Mouse (Mus musculus) liver, embryonic 14.5 days (tissue): ENCODE measurements at regions not wholly inside any gene's neighbourhood (a gene's known extent, or its start where the extent isn't known, plus 50 kb on each side); places are given as distances from the start of the nearest gene placed in this dataset.
A peak's percentile ranks its signal among the peaks of the same experiment; 100 is the strongest.

Source experiments
- ATAC-seq: fragments of 200-750 bp; cut with Nextera tagmentation; 2 replicates; pipeline ENCODE4 v1.8.0; 2017; ENCODE audit warnings: moderate number of reproducible peaks, mild to moderate bottlenecking, moderate library complexity; ENCODE audit not compliant: insufficient read depth
- DNase-seq, 3 experiments: peaks; one replicate each; pipeline ENCODE4 v3.0.0-alpha.2; 2012 to 2013; ENCODE audit warnings: low read depth in 3 of 3, low spot score in 3 of 3
- H3K27ac ChIP-seq: fragments of 300-500 bp; sonication (generic); 2 replicates; pipeline ENCODE4 v1.5.1; 2014; ENCODE audit warnings: moderate library complexity, mild to moderate bottlenecking, control low read depth, inconsistent platforms
- H3K27me3 ChIP-seq: fragments of 300-500 bp; sonication (generic); 2 replicates; pipeline ENCODE4 v1.6.1; 2014; ENCODE audit warnings: mild to moderate bottlenecking, low read length, moderate library complexity; ENCODE audit not compliant: control insufficient read depth, insufficient read depth
- H3K36me3 ChIP-seq: fragments of 300-500 bp; sonication (generic); replicated peaks from 2 replicates; pipeline ENCODE4 v1.6.1; 2014; ENCODE audit warnings: low read depth; ENCODE audit not compliant: control insufficient read depth, insufficient read depth
- H3K4me1 ChIP-seq, 2 experiments: fragments of 200-500 bp in 1 of 2; fragments of 300-500 bp in 1 of 2; sonication (generic) in 1 of 2; replicated peaks; 2 replicates each; pipeline ENCODE4 v1.6.1; 2012 to 2014; ENCODE audit warnings: antibody characterized with exemption in 1 of 2, inconsistent platforms in 1 of 2, low read length in 1 of 2; ENCODE audit not compliant: control insufficient read depth in 2 of 2, insufficient read depth in 2 of 2
- H3K4me2 ChIP-seq: fragments of 300-500 bp; sonication (generic); 2 replicates; pipeline ENCODE4 v1.6.1; 2014; ENCODE audit warnings: low read depth, mild to moderate bottlenecking, control low read depth, moderate library complexity
- H3K4me3 ChIP-seq, 2 experiments: fragments of 200-500 bp in 1 of 2; fragments of 300-500 bp in 1 of 2; sonication (generic) in 1 of 2; 2 replicates each; pipeline ENCODE4 v1.5.1; 2012 to 2014; ENCODE audit warnings: low read depth in 2 of 2, low read length in 2 of 2, mild to moderate bottlenecking in 2 of 2, control low read depth in 1 of 2, inconsistent platforms in 1 of 2, moderate library complexity in 1 of 2; ENCODE audit not compliant: insufficient read depth in 1 of 2
- H3K9ac ChIP-seq: fragments of 300-500 bp; sonication (generic); replicated peaks from 2 replicates; pipeline ENCODE4 v1.6.1; 2014; ENCODE audit warnings: mild to moderate bottlenecking, control low read depth, moderate library complexity
- H3K9me3 ChIP-seq: fragments of 300-500 bp; sonication (generic); 2 replicates; pipeline ENCODE4 v1.6.1; 2016; ENCODE audit warnings: low read length, mixed read lengths; ENCODE audit not compliant: control insufficient read depth
- CTCF ChIP-seq: IDR thresholded peaks from 2 replicates; pipeline ENCODE4 v1.5.1; 2016; ENCODE audit warnings: antibody characterized with exemption, low read depth, control low read depth
- WGBS: fragments of 180-500 bp; shearing (Covaris S2); extraction: QIAGEN DNeasy Blood & Tissue Kit; methylation state at CpG from one replicate; pipeline ENCODE4 v1.1.7; 2014; ENCODE audit not compliant: insufficient replicate concordance; 5-methylcytosine and 5-hydroxymethylcytosine counted together

DNA sequence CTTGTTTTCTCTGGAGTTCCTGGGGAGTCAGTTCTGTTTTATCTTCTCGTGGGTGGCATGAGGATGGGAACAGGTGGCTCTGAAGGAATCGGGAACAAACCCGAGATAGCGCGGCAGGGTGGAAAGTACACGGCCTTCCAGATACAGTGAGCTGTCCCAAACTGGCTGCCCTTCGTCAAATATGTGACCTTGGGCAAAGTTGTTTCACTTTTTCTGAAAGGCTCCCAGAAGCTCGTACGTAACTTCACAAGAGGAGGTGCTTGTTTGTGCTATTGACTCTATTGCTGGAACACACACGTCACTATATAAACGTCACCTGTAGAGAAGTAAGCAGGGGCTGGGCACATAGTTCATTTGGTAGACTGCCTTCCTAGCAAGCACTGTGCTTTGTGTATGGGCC is 49.9 kb upstream of the Gm2310 start:
- TF ChIP-seq CTCF: no peak
- ATAC-seq (no peak), DNase-seq (no peak)
- Histone ChIP-seq H3K4me3 (peak overlapping the region; percentile 50 to 66; a peak in 3 of 4 replicates), H3K36me3 (no peaks in the 10 kb centered on the region), H3K9ac (no peak overlapping the region), H3K4me2 (peak overlapping the region; percentile 81), H3K9me3 (no peaks in the 10 kb centered on the region), H3K27ac (no peak overlapping the region), H3K4me1 (no peaks in the 10 kb centered on the region; a peak in 2 of 4 replicates), H3K27me3 (peaks cover 6% of the 10 kb centered on the region)
- WGBS: 8% methylated on average over 11 of the region's 11 CpGs
